Mouse (Mus musculus) left cerebral cortex, postnatal 10 days (tissue): ENCODE measurements around the gene Dvl3. TPM values are rescaled to one million over a fixed set of nuclear protein-coding genes. Genes with fewer than 3 reads are reported as not detected.
"Not testable (repeated sequence)": the region's sequence is repeated elsewhere in the genome, so short reads cannot be mapped to it uniquely, and the experiment has no call there.

Experiments used
- DNase-seq, 2 experiments: peaks; one replicate each; pipeline ENCODE4 v3.0.0; 2021 to 2022; ENCODE audit warnings: low spot score in 2 of 2, mixed read lengths in 1 of 2; ENCODE audit errors: extremely low spot score in 1 of 2
- intact Hi-C: fragments of 180-260 bp; cut with DNase I; formaldehyde crosslinking; loops from one replicate; pipeline ENCODE4 v1.15.1; 2025
- total RNA-seq, 2 experiments: library from RNA; stranded (reverse); gene quantifications; 2 replicates each; pipeline ENCODE4 v1.2.3; 2021

Gene Dvl3
- total RNA-seq, result 10 to 100 TPM; 84.8 to 87.8 TPM

- intact Hi-C loops, result no loop called here
- peak; percentile 78 to 96 for DNase-seq
Observed at GRCm38 (mm10) chr16:20516726-20517201, at the start of gene Dvl3. TSS of gene Dvl3 (plus strand) at chr16:20516982.

- intact Hi-C loops, result no loop called here
- DNase-seq, result no peak
Observed at GRCm38 (mm10) chr16:20470981-20471380, 45.8 kb upstream of the Dvl3 start.

- DNase-seq, result no peak
- intact Hi-C loops, result no loop called here
Observed at GRCm38 (mm10) chr16:20471686-20472085, 45.1 kb upstream of the Dvl3 start.

- intact Hi-C loops, result no loop called here
- no peak for DNase-seq
Observed at GRCm38 (mm10) chr16:20473748-20474147, 43.0 kb upstream of the Dvl3 start.

GRCm38 (mm10) chr16:20474211-20474610 is 42.6 kb upstream of the Dvl3 start:
- intact Hi-C loops, result no loop called here
- no peak for DNase-seq

- intact Hi-C loops, result no loop called here
- no peak for DNase-seq
Observed at GRCm38 (mm10) chr16:20474786-20475185, 42.0 kb upstream of the Dvl3 start.

GRCm38 (mm10) chr16:20475335-20475734 is 41.4 kb upstream of the Dvl3 start:
- intact Hi-C loops, result no loop called here
- no peak for DNase-seq

- intact Hi-C loops, result no loop called here
- DNase-seq, result no peak
Observed at GRCm38 (mm10) chr16:20476857-20477256, 39.9 kb upstream of the Dvl3 start.

GRCm38 (mm10) chr16:20477270-20477669 is 39.5 kb upstream of the Dvl3 start:
- no peak for DNase-seq
- intact Hi-C loops, result no loop called here

- no peak for DNase-seq
- intact Hi-C loops, result no loop called here
Observed at GRCm38 (mm10) chr16:20478504-20478903, 38.3 kb upstream of the Dvl3 start.

GRCm38 (mm10) chr16:20479026-20479760 is 37.6 kb upstream of the Dvl3 start:
- DNase-seq, intact Hi-C loops: not testable (repeated sequence)

GRCm38 (mm10) chr16:20480115-20480514 is 36.7 kb upstream of the Dvl3 start:
- intact Hi-C loops, result no loop called here
- no peak for DNase-seq

GRCm38 (mm10) chr16:20481746-20482145 is 35.0 kb upstream of the Dvl3 start:
- no peak for DNase-seq
- intact Hi-C loops, result no loop called here

GRCm38 (mm10) chr16:20483716-20484115 is 33.1 kb upstream of the Dvl3 start:
- intact Hi-C loops, DNase-seq: not testable (repeated sequence)

GRCm38 (mm10) chr16:20485061-20485460 is 31.7 kb upstream of the Dvl3 start:
- intact Hi-C loops, result no loop called here
- no peak for DNase-seq

GRCm38 (mm10) chr16:20486048-20486447 is 30.7 kb upstream of the Dvl3 start:
- intact Hi-C loops, result no loop called here
- no peak for DNase-seq

GRCm38 (mm10) chr16:20488151-20488550 is 28.6 kb upstream of the Dvl3 start:
- intact Hi-C loops, result no loop called here
- no peak for DNase-seq

GRCm38 (mm10) chr16:20488751-20489150 is 28.0 kb upstream of the Dvl3 start:
- intact Hi-C loops, DNase-seq: not testable (repeated sequence)

GRCm38 (mm10) chr16:20489233-20489632 is 27.5 kb upstream of the Dvl3 start:
- intact Hi-C loops, result no loop called here
- no peak for DNase-seq

- no peak for DNase-seq
Observed at GRCm38 (mm10) chr16:20490581-20490980, 26.2 kb upstream of the Dvl3 start.

GRCm38 (mm10) chr16:20491301-20491700 is 25.5 kb upstream of the Dvl3 start:
- no peak for DNase-seq
- intact Hi-C loops, result no loop called here

More at GRCm38 (mm10) chr16:20490581-20490980, 26.2 kb upstream of the Dvl3 start:
- intact Hi-C loops, result no loop called here
